Mouse (Mus musculus) heart, embryonic 12.5 days (tissue): ENCODE results near the gene Pard6a. TPM values are rescaled to one million over a fixed set of nuclear protein-coding genes. Genes with fewer than 3 reads are reported as not detected.
A peak's percentile ranks its signal among the peaks of the same experiment; 100 is the strongest.

Experiments used
- ATAC-seq: fragments of 200-750 bp; cut with Nextera tagmentation; 2 replicates; pipeline ENCODE4 v1.8.0; 2017; ENCODE audit warnings: moderate TSS enrichment, moderate library complexity; ENCODE audit not compliant: insufficient number of reproducible peaks, low FRiP score
- H3K27ac ChIP-seq: fragments of 300-500 bp; sonication (generic); 2 replicates; pipeline ENCODE4 v1.5.1; 2016; ENCODE audit warnings: mild to moderate bottlenecking, moderate library complexity; ENCODE audit not compliant: poor library complexity, severe bottlenecking
- H3K27me3 ChIP-seq: fragments of 300-500 bp; sonication (generic); replicated peaks from 2 replicates; pipeline ENCODE4 v1.6.1; 2016; ENCODE audit warnings: mild to moderate bottlenecking, moderate library complexity
- H3K36me3 ChIP-seq: fragments of 300-500 bp; sonication (generic); 2 replicates; pipeline ENCODE4 v1.6.1; 2016; ENCODE audit warnings: mild to moderate bottlenecking, moderate library complexity
- H3K4me1 ChIP-seq: fragments of 300-500 bp; sonication (generic); replicated peaks from 2 replicates; pipeline ENCODE4 v1.6.1; 2016; ENCODE audit warnings: mild to moderate bottlenecking
- H3K4me2 ChIP-seq: fragments of 300-500 bp; sonication (generic); 2 replicates; pipeline ENCODE4 v1.6.1; 2016; ENCODE audit warnings: mild to moderate bottlenecking, moderate library complexity
- H3K4me3 ChIP-seq: fragments of 300-500 bp; sonication (generic); 2 replicates; pipeline ENCODE4 v1.5.1; 2016; ENCODE audit warnings: mild to moderate bottlenecking
- H3K9ac ChIP-seq: fragments of 300-500 bp; sonication (generic); 2 replicates; pipeline ENCODE4 v1.6.1; 2016; ENCODE audit warnings: mild to moderate bottlenecking, moderate library complexity
- H3K9me3 ChIP-seq: fragments of 300-500 bp; sonication (generic); replicated peaks from 2 replicates; pipeline ENCODE4 v1.6.1; 2016; ENCODE audit warnings: mild to moderate bottlenecking, moderate library complexity
- WGBS: fragments of 180-500 bp; shearing (Covaris S2); methylation state at CpG from one replicate; pipeline ENCODE4 v1.1.7; 2016; 5-methylcytosine and 5-hydroxymethylcytosine counted together
- polyA plus RNA-seq: library from polyadenylated mRNA; unstranded; fragments of >200 nt; fragmentation: Nextera tagmentation; extraction: Ambion mirVana; gene quantifications from 2 replicates; pipeline ENCODE4 v1.2.1, GENCODE M21; 2016

Pard6a gene
- 14.0 and 14.5 TPM in 2 replicates for polyA plus RNA-seq

DNA sequence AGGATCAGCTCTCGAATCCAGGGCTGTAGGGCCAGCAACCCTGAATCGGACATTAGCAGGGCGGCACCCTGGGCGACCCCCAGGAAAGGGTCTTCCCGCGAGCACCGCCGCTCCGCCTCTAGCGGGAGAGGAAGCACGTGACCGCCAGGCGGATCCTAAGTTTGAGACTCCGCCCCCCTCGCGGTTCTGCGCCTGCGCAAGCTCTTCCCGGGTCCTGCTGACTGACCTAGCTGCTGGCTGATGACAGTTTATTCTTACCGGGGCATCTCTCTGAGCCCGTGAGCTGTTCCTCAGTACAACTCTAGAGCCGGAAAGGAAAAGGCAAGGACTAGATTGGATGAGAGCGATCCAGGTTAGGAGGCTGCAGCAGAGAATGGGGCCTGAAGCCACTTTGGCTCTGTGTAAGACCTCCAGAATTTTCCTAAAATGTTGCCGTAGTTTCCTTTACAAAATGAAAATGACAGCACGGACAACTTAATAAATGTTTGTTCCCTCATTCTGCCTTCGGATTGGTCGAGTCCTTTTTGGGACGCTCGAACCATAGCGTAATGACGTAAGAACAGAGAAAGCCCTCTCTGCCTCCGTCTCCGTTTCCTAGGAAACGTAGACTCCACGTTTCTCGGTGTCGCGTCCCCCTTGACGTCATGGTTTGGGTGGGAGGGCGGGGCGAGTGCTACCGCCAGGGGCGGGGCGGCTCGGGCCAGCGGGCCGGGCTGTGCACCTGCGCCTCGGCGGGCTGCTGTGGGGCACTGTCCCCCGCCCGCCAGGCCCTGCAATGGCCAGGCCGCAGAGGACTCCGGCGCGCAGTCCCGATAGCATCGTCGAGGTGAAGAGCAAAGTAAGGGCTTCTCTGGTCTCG is at the start of gene Pard6a, which contains the start of gene Acd:
TSS of gene Pard6a (plus strand) at position 183 of the 859 bp plus-strand sequence.
TSS of gene Acd (minus strand) at position 137 of the 859 bp plus-strand sequence.
- peak within 1 kb of the TSS; percentile 83 for H3K27ac ChIP-seq
- under 1% methylated on average over 60 of the region's 60 CpGs for WGBS
- peaks cover 43% of the 10 kb centered on the region for H3K36me3 ChIP-seq
- H3K9ac ChIP-seq, result peak within 1 kb of the TSS; percentile 83
- H3K4me3 ChIP-seq, result peak within 1 kb of the TSS; percentile 75
- H3K4me2 ChIP-seq, result peak within 1 kb of the TSS; percentile 96
- H3K9me3 ChIP-seq, result no peaks in the 10 kb centered on the region
- no peaks in the 10 kb centered on the region for H3K27me3 ChIP-seq
- H3K4me1 ChIP-seq, result peaks cover 20% of the 10 kb centered on the region
- peak; percentile 86 for ATAC-seq

DNA sequence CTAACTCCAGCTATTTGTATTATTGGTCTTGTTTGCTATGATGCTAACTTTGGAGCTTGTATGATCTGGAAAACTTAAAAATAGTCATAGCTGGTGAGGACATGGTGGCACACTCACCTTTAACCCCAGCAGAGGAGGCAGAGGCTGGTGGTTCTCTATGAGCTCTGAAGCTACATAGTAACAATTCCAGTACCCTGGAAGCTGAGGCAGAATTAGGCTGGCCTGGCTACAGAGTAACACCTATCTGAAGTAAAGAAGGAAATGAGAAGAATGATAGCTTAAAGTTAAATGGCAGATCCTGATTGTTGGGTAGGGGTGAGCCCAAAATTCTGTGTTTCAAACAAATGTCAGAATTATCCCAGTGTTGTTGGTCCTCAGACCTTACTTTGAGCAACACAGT is 43.3 kb upstream of the Pard6a start:
- ATAC-seq, result no peak
- no peaks in the 10 kb centered on the region for H3K27me3 ChIP-seq

DNA sequence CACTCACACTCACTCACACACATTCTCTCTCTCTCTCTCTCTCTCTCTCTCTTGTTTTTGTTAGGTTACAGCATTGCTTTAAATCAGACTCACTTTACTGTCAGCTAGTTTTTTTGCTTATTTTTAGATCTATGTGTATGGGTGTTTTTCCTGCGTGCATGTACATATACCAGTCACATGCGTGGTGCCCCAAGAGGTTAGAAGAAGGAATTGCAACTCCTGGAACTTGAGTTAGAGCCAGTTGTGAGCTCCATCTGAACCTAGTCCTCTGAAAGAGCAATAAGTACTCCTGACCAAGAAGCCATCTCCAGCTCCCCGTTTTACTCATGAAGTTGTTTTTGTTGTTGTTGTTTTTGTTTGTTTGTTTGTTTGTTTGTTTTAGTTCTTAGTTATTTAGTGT is 39.8 kb upstream of the Pard6a start:
- WGBS, result 78% methylated on average over 3 of the region's 3 CpGs

More for the DNA sequence above, 43.3 kb upstream of the Pard6a start:
- peaks cover 22% of the 10 kb centered on the region for H3K36me3 ChIP-seq
- H3K4me3 ChIP-seq, result no peak overlapping the region
- H3K9ac ChIP-seq, result no peak overlapping the region
- no peak overlapping the region for H3K27ac ChIP-seq
- H3K4me2 ChIP-seq, result no peak overlapping the region
- H3K4me1 ChIP-seq, result no peaks in the 10 kb centered on the region; the same call in 1 of the 2 replicates
- no peaks in the 10 kb centered on the region for H3K9me3 ChIP-seq

DNA sequence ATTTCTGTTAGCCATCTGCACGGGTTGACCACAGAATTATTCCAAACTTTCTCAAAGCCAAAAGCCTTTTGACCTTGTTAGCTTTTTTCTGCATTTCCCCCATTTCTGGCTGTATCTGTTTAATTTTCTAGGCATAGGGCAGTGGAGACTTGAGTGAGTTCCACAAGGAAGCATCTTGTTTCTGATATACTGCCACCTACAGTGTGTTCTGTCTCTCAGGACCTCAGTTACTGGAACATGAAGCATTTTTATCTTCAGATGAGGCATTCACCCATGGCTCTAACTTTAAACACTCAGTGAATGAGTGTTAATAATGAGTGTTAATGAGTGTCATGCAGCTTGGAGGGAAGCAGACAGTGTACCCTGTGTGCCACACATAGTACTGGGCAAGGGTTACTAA is 23.1 kb upstream of the Pard6a start:
- Histone ChIP-seq H3K4me1 (no peaks in the 10 kb centered on the region), H3K27me3 (no peaks in the 10 kb centered on the region), H3K4me2 (no peak overlapping the region), H3K27ac (no peak overlapping the region), H3K9ac (no peak overlapping the region), H3K36me3 (peaks cover 91% of the 10 kb centered on the region), H3K4me3 (no peak overlapping the region), H3K9me3 (no peaks in the 10 kb centered on the region)
- ATAC-seq, result no peak
- WGBS, result 72% methylated on average over 1 of the region's 1 CpGs

More for the DNA sequence above, 39.8 kb upstream of the Pard6a start:
- Histone ChIP-seq H3K27me3 (no peaks in the 10 kb centered on the region), H3K9me3 (no peaks in the 10 kb centered on the region), H3K9ac (no peak overlapping the region), H3K4me2 (no peak overlapping the region), H3K36me3 (peaks cover 28% of the 10 kb centered on the region), H3K4me1 (no peaks in the 10 kb centered on the region), H3K4me3 (no peak overlapping the region), H3K27ac (no peak overlapping the region)
- no peak for ATAC-seq

DNA sequence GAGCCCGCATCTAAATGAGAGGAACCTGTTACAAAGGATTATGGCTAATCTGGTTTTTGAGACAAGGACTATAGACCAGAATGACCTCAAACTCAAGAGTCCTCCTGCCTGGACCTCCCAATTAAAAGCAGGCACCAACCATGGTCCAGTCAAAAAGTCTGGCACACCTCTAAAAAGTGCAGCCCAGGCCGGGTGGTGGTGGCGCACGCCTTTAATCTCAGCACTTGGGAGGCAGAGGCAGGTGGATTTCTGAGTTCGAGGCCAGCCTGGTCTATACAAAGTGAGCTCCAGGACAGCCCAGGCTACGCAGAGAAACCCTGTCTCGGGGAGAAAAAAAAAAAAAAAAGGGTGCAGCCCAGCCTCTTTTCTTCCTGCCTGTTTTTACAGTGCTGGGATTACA is 15.6 kb upstream of the Pard6a start:
- ATAC-seq, result no peak
- H3K4me2 ChIP-seq, result peak overlapping the region; percentile 61
- 75% methylated on average over 7 of the region's 7 CpGs for WGBS

DNA sequence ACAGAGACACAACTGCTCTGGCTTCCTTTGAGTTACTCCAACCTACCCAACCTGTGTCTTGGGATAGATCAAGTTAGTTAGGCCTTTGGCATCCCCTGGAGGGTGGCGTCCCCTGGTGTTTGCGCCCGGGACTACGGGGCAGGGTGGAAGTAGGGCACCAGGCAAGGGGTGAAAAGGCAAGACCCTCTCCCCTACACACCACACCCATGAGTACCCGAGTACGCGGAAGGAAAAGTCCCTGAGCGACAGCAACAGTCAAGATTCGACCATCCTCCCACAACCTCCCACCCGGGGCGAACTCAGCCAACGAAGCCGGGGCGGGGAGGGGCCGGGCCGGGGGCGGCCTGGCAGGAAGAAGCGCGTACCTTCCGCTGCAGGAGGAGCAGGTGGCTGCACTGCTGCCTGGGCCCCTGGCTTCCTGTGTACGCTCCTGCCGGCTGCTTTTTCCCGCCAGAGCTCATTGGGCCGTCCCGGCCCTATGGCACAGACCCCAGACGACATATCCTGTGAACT is 15.1 kb upstream of the Pard6a start, which contains the start of gene Carmil2:
TSS of gene Carmil2 (plus strand) at position 479 of the 513 bp plus-strand sequence.
- no peak within 1 kb of the TSS for H3K27ac ChIP-seq
- ATAC-seq, result peak; percentile 49; the same call in 1 of the 2 replicates
- WGBS, result 12% methylated on average over 26 of the region's 26 CpGs

More for the DNA sequence above, 15.6 kb upstream of the Pard6a start:
- peak overlapping the region; percentile 54; the same call in 1 of the 2 replicates for H3K9ac ChIP-seq
- H3K9me3 ChIP-seq, result no peaks in the 10 kb centered on the region
- H3K36me3 ChIP-seq, result peaks cover 39% of the 10 kb centered on the region
- H3K27me3 ChIP-seq, result peaks cover 15% of the 10 kb centered on the region
- H3K4me1 ChIP-seq, result peaks cover 19% of the 10 kb centered on the region
- H3K4me3 ChIP-seq, result no peak overlapping the region
- H3K27ac ChIP-seq, result no peak overlapping the region

DNA sequence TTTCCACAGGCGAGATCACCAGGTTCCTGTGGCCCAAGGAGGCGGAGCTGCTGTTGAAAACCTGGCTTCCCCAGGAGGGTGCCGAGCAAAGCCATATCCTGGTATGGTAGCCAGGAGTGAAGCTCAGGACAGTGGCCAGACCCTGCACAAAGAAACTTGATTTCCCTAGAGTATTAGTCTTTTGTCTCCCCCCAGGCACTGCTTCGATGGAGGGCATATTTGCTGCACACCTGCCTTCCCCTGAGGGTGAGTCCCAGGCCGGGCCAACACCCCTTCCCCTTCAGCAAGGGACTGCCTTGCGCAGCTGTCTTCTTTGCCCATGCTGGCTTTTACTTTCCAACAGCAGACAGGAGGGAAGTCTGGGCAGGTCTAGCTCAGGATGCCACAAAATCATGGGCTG is 14.4 kb upstream of the Pard6a start:
- peaks cover 19% of the 10 kb centered on the region for H3K4me1 ChIP-seq
- H3K27me3 ChIP-seq, result peaks cover 23% of the 10 kb centered on the region
- no peak overlapping the region for H3K9ac ChIP-seq
- no peak overlapping the region for H3K4me2 ChIP-seq
- peaks cover 27% of the 10 kb centered on the region for H3K36me3 ChIP-seq
- ATAC-seq, result no peak
- WGBS, result 68% methylated on average over 6 of the region's 6 CpGs
- no peaks in the 10 kb centered on the region for H3K9me3 ChIP-seq
- H3K27ac ChIP-seq, result no peak overlapping the region
- no peak overlapping the region for H3K4me3 ChIP-seq

More for the DNA sequence above, 15.1 kb upstream of the Pard6a start, which contains the start of gene Carmil2:
- Histone ChIP-seq H3K4me1 (peaks cover 19% of the 10 kb centered on the region), H3K4me2 (peak within 1 kb of the TSS; percentile 61), H3K9me3 (no peaks in the 10 kb centered on the region), H3K36me3 (peaks cover 34% of the 10 kb centered on the region), H3K4me3 (peak within 1 kb of the TSS; percentile 28), H3K9ac (peak within 1 kb of the TSS; percentile 54; the same call in 1 of the 2 replicates), H3K27me3 (peaks cover 20% of the 10 kb centered on the region)

DNA sequence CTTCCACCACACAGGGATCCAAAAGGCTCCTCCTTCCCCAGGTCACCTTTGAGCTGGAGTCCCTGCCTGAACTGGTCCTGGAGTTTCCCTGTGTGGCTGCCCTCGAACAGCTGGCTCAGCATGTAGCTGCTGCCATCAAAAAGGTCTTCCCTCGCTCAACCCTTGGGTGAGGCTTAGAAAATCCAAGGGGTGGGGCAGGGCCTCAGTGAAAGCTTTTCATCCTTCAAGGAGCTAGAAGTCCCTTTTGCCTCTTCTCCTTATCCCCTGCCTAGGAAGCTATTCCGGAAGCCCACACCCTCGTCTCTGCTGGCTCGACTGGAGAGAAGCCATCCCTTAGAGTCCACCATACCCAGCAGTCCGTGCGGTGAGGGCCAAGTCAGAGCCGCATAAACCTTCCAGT is 13.4 kb upstream of the Pard6a start:
- H3K4me3 ChIP-seq, result no peak overlapping the region
- peaks cover 26% of the 10 kb centered on the region for H3K27me3 ChIP-seq
- peaks cover 1% of the 10 kb centered on the region; the same call in 1 of the 2 replicates for H3K9me3 ChIP-seq
- H3K9ac ChIP-seq, result no peak overlapping the region
- H3K4me2 ChIP-seq, result no peak overlapping the region
- H3K36me3 ChIP-seq, result peaks cover 19% of the 10 kb centered on the region
- no peak overlapping the region for H3K27ac ChIP-seq
- peaks cover 19% of the 10 kb centered on the region for H3K4me1 ChIP-seq
- ATAC-seq, result no peak
- 63% methylated on average over 8 of the region's 8 CpGs for WGBS

DNA sequence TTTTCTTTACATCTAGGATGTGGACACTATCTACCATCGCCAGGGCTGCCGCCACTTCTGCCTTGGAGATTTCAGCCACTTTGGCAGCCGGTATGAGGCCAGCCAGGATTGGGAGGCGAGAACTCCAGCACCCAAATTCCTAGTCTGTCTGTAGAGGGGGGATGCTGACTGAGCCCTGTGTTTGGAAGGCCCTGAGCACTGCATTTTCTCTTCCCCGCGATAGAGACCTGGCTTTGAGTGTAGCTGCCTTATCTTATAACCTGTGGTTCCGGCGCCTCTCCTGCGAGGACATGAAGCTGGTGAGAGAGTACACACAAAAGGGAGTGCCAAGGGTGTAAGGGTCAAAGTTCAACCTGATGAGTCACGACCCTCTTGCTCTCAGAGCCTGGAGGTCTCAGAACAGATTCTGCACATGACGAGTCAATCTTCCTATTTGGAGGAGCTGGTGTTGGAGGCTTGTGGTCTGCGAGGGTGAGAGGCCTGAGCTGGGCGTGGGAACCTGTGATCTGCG is 12.7 kb upstream of the Pard6a start:
- ATAC-seq, result no peak
- peaks cover 19% of the 10 kb centered on the region for H3K4me1 ChIP-seq
- 35% methylated on average over 14 of the region's 14 CpGs for WGBS
- H3K4me3 ChIP-seq, result no peak overlapping the region
- peaks cover 8% of the 10 kb centered on the region; the same call in 1 of the 2 replicates for H3K9me3 ChIP-seq
- H3K9ac ChIP-seq, result no peak overlapping the region
- no peak overlapping the region for H3K4me2 ChIP-seq
- peaks cover 16% of the 10 kb centered on the region for H3K36me3 ChIP-seq
- no peak overlapping the region for H3K27ac ChIP-seq
- peaks cover 27% of the 10 kb centered on the region for H3K27me3 ChIP-seq

DNA sequence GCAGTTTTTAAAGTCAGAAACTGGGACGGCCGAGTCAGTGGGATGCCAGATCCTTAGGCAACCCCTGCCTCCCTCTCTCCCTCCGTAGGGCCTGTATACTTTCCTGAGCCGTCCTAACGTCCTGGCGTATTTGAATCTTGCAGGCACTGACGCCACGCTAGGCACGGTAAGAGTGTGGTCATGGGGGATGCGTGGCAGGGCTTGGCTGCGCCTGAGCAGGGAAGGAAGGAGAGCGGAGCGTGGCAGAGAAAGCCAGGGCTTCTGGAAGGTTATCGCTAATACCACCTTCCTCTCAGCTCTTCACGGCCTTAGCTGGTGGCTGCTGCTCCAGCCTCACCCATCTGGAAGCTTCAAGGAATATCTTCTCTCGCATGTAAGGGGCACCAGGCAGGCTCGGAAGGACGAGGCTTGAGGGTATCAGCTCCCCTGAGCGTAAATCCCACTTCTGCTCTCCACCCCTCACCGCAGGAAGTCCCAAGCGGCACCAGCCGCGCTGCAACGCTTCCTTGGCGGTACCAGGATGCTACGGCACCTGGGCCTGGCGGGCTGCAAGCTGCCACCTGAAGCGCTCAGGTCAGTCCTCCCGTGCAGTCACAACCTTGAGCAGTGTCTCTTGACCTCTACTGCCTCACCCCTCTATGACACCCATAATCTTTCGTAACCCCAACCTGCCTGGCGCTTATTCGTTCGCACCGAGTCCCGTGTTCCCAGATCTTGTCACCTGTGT is 11.5 kb upstream of the Pard6a start:
- 56% methylated on average over 35 of the region's 35 CpGs for WGBS
- H3K9me3 ChIP-seq, result peaks cover 8% of the 10 kb centered on the region; the same call in 1 of the 2 replicates
- H3K36me3 ChIP-seq, result peaks cover 5% of the 10 kb centered on the region
- no peak overlapping the region for H3K9ac ChIP-seq
- H3K4me1 ChIP-seq, result peaks cover 27% of the 10 kb centered on the region
- ATAC-seq, result no peak
- no peak overlapping the region for H3K4me3 ChIP-seq
- peaks cover 32% of the 10 kb centered on the region for H3K27me3 ChIP-seq
- H3K4me2 ChIP-seq, result no peak overlapping the region
- no peak overlapping the region for H3K27ac ChIP-seq
